Mouse (Mus musculus): ENCODE results near the gene Klhl30. TPM values are rescaled to one million over a fixed set of nuclear protein-coding genes. Genes with fewer than 3 reads are reported as not detected.

The Klhl30 gene
- 1 to 10 TPM; 2.2 to 3.0 (median 2.5) TPM for total RNA-seq (2022)

DNA sequence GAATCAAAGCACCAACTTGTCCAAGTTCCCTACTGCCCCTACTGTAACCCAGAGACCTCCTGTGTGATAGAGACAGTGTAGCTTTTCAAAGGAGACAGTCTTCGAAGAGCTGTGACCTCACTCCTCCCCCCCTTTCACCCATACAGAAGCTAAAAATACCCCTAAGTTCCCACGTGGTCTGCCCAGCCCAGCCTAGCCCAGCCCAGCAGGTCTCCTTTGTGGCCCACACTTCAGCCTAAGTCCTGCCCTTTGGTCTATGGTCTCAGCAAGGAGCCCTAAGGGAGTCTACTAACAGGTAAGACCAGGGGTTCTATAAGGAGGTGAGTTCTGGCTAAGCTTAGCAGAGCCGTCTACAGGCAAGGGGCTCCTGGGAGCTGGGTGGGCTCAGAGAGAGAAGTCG lies at the start of gene Klhl30:
TSS of gene Klhl30 (plus strand) at position 176 of the 400 bp plus-strand sequence.
- no peak for DNase-seq

DNA sequence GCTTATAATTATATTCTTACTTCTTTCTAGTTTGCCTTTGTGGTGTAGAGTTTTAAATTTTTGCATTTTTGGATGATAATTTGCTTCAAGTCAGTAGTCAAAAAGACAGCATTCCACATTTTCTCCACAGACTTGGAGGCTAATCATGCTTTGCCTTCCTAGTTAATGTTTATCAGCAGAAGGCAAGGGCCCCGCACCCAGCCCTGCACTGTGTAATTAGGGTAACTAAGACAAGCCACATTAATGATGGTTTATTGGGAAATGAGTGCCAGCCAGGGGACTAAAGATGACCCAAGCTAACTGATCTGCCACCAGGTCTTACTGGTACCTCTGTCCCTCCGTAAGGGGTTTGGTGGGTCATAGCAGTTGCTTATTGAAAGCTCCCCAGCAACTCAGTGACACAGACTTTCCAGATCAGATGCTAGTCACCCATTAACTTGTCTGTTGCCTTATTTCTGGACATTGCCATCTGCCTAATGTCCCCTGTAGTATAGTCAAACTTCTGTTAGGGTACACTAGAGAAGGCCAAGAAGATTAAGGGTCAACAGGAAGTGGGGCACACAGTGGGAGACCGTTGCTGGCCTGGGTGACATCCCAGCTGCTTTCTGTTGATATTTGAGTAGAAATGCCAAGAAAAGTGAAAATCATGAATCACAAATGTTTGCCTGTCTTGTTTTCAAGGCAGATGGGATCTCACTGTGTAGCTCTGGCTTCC lies 49.5 kb upstream of the Klhl30 start:
- no peak for DNase-seq

DNA sequence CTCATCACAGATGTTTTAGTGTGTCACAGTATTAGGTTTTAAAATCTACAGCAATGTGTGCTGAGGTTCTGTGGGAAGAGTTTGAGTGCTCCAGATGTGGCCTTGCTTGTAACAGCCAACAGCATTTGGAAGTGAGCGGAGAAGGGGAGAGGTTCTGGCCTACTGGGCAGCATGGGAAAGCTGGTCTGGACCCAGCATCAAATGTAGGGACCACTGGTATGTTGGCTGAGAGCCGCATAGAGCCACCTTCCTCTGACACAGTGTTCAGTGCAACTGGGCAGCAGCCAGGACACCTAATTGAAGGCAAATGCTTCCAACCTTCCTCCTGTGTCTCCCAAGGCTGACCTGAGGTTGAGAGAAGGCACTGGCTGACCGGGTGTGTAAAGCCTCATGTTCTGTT lies 48.8 kb upstream of the Klhl30 start:
- DNase-seq: no peak

DNA sequence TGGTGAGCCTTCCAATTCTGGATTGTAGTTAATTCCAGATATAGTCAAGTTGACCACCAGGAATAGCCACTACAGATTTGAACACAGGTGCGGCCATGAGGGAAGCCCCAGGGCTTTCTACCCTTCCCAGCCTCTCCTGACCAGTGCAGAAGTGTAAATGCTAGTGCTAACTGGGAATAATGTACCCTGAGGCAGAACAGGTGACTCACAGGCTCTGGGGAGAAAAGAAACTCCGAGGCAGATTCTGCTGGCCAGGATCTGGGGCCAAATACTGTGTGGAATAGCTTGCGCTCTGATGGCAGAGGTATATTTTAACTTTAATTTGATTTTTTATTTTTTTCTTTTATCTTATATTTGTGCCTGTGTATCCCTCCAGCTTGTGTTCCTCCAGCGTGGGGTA lies 46.2 kb upstream of the Klhl30 start:
- DNase-seq: no peak

DNA sequence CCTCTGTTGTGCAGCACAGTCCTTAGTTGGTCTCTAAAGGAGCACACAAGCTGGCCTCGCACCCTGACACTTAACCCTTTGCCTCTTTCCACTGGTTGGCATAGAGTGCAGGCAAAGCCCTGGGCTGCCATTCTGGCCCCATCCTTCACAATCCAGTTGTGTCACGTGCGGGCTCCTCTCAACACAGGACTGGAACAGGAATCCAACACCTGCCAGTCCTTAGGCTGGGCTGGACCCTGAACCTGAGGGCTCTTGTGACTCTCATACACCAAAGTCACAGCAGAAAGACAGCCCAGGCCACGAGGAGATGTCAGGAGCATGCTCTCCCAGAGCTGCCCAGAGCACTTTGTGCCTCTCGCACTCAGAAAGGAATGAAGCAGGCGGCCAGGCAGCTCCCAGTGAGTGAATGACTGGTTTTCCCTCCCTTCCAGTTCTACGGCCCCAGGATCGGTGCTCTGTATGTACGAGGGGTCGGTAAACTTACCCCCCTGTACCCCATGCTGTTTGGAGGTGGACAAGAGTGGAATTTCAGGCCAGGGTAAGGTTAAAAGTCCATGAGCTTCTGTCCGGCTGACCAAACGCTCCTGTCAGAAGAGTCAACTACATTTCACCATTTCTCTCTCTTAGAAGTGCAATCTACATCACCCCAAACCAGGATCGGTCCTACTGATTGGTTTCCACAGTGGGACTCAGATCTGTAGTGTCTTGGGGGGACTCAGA lies 41.3 kb upstream of the Klhl30 start:
- DNase-seq: no peak

DNA sequence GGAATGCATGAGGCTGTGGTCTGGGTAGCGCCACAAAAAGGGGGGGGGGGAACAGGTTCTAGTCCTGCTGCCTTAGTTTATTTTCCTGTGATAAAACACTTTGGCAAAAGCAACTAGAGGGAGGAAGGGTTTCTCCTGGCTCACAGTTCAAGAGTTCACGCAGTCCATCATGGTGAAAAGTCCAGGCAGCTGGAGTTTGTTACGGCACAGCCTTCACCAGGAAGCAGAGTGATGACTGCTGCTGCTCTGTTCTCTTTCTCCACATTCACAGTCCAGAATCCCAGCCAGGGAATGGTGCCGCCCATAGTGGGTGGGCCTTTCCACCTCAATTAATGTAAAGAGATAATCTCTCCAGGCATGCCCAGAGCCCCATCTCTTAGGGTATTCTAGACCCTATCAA lies 38.5 kb upstream of the Klhl30 start:
- DNase-seq: no peak

DNA sequence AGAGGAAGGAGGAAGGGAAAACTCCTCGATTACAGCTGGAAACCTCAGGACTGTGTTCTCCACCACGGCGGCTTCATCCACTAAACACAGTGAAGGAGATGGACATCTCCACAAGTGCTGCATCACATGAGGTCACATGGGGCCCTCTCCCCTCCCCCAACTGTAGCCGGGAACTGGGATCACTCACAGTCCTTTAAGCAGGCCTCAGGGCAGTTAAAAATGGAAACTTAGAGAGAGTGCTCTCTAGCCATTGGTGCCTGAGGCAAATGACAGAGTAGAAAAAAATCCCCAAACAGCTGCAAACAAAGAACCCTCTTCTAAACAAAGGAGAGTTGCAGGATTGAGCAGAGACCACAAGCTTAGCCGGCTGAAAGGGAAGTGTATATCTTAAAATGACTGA lies 37.6 kb upstream of the Klhl30 start:
- DNase-seq: no peak

DNA sequence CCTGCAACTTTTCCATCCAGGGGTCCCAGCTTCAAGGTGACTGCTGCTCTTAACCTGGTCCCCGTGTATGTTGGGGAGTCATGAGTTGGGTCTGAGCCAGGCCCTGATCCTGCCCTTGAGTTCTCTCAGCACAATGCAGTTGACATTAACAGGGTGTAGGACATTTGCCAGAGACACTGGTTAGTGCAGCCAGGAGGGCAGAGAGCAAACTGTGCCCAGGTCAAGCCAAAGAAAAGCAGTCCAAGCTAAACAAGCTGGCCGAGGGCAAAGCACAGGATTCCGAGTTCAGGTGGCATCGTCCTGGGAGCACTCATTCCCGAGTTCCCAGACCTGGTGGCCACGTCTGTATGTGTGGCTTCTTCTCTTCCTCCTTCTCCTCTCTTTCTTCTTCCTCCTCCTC lies 33.2 kb upstream of the Klhl30 start:
- no peak for DNase-seq

DNA sequence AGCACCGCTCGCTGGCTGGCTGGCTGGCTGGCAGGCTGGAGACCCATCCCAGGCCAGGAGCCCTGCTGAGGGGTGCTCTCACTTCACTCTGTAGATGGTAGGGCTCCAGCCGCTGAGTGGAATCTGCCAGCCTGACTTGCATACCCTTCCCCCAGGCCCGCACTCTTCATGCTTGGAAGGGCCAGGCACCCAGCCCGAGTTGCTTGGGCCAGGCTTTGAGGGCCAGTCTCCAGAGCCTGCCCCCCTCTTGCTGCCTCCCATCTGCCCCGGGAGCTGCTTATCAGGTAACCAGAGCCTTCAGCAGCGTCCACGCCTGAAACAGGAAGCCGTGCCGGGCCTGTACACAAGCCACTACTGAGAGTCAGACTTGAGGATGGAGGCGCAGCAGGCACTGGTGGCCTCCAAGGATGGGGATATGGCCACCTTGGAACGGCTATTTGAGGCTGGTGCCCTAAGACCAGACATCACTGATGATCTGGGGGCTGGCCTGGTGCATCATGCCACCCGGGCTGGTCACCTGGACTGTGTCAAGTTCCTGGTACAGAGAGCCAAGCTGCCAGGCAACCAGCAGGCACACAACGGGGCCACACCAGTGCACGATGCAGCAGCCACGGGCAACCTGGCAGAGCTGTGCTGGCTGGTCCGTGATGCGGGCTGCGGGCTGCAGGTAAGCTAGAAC lies 28.9 kb upstream of the Klhl30 start, which contains the start of gene Espnl:
TSS of gene Espnl (plus strand) at position 316 of the 679 bp plus-strand sequence.
- no peak for DNase-seq

DNA sequence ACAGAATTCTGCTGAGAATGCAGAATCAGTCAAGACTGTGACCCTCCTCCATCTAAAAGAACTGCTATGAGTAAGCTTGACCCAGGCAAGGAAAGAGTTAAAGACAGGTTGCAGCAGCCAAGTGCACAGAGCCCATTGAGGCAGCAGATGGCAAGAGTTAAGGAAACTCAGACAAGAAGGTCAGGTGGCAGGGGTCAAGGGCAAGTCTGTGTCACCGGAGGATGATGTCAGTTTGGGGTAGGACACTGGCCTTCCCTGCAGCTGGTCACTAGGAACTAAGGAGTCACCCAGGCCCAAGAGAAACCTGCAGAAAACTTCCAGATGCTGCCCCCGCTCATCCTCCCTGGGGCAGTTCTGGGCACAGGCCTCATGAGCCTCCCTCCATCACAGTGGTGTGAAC lies 26.2 kb upstream of the Klhl30 start:
- DNase-seq: no peak

DNA sequence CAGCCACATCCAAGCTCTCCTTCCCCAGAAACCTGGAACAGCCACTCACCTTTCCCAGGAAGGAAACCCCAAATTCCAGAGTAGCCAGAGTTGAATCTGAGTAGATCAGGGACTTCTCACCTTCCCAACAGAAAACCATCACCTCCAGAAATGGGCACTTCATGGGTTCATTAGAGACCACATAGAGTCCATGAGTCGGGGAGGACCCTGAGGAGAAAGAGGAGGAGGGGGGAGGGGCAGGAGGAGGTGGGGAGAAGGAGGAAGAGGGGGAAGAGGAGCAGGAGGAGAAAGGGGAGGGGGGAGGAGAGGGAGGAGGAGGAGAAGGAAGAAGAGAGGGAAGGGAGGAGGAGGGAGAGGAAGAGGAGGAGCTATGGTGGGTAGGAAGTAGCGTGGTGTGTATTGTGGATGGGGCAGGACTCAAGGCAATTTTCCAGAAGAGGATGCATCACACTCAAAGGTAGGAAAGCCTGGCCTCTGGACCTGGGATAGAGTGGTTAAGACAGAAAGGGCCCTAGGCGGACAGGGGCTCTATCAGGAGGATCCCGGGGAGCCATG lies 25.3 kb upstream of the Klhl30 start:
- no peak for DNase-seq

DNA sequence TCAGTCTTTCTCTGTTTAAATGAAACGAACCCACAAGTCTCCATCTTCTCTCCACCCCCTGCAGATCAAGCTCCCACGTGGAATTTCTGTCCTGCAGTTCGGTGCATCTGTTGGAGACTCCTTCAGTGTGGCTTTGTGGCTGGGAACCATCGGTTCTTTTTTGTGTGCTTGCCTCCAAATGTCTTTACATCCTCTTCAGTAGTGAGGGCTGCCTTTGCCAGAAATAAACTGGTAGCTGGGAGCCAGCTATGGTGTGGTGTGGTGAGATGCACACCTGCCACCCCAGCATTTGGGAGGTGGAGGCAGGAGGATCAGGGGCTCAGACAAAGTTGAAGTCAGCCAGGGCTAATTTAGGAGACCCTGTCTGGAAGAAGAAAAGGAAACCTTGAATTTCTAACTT lies 18.7 kb upstream of the Klhl30 start:
- DNase-seq: no peak

DNA sequence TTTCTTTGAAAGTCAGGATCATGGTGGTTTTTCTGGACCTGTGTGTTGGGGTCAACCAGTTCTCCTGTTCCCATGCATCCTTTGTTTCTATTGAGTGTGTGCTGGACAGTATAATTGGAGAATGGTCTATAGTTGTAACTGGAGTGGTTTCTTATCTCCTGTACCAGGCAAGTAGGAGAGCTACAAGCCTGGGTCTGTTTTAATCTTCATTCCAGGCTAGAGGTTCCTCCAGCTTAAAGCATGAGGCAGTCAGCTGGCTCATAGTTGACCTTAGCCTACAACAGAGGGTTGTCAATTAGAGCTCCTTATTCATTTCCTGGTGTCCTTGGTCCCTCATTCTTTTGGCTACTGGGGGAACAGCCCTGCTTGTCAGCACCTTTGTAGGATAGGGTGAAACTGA lies 17.2 kb upstream of the Klhl30 start:
- DNase-seq: no peak

DNA sequence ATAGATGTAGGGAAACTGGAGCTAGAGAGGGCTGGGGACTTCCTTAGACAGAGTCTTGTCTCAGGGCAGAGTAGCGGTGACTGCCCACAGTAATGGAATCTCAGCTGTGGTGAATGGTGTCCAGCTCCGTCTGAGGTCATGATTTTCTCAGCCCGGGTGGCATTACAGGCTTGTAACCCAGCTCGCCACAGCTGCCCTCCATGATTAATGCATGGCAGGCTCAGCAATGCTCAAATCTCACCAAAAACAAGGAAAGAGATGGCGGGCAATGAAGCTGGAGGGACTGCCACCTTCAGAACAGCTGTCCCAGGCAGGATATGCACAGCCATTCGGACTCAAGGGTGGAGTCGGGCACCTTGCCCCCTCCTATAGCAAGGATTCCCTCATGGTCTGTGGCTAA lies 13.5 kb upstream of the Klhl30 start:
- no peak for DNase-seq

DNA sequence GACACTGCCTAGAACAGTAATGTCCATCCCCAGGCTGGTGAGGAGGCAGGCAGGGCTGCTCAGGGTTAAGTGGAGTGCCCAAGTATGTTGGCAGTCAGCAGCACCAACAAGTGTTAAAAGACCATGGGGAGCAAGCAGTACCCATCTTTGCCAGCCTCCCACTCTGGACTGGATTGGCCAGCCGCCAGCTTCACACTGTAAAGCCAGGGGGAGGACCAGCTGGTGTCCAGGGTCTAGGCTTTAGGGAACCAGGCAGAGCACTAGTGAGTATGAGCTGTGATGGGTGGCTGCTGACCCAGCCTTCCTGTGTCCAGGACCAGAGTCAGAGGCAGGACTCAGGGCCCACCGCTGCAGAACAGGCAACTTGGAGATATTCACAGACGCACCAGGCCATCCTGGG lies 6.8 kb upstream of the Klhl30 start:
- DNase-seq: no peak

DNA sequence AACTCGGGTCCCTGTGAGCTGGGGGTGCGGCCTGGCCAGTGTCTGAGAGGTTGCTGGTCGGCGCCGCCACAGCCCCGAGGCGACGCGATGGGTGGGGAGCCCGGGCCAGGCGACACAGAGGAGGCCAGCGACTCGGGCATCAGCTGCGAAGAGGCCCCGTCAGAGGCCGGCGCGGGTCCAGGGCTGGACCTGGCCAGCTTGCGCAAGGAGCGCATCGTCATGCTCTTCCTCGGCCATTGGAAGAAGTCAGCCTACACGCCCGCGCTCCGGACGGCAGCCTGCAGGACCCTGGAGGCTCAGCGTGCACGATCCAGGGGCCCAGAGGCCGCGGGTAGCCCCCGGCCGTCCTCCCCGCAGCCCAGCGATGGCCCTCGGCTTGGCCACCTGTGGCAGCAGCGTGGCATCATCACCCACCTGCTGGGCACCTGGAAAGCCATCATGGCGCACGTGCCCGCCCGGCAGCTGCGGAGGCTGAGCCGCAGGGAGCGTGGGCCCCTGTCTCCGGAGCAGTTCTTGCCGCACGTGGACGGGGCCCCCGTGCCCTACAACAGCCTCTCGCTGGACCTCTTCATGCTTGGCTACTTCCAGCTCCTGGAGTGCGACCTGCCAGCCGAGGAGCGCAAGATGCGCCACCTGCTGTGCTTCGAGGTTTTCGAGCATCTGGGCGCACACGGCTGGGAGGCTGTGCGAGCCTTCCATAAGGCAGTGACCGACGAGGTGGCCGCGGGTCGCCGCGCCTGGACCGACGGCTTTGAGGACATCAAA lies 5.7 kb upstream of the Klhl30 start:
- DNase-seq: no peak

DNA sequence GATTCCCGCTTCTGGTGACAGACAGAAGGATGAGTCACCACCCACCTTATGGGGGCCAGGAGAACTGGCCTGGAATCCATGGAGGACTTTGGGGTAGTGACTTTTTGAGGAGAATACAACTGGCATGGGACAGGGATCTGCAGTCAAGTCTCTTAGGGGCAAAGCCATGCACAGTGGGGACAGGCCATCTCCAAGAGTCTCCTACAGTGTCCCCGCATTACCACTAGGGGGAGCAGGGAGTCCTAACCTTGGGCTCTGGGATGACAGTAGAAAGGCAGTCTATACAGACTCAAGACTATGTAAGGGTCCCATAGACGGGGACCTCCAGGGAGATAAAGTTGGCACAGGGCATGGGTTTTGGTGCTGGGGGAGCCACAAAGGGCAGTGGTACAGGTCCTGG lies 3.9 kb upstream of the Klhl30 start:
- peak; percentile 43 for DNase-seq

DNA sequence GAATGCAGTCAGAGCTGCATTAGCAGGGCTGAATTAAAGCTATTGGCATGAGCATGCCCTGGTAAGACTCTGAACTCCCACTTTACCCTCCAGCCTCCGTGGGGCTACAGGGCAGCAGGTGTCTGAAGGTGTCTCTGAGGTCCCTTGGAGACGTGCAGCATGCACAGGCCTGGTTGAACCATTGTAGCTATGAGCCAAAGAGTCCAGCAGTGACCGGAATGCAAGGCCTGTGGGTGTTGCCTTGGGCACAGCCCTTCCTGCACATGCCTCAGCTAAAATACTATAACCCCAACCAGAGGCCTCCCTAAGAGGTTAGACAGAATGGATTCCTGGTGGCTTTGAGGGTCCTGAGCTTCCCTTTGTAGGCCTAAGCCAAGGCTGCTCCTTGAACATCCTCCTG lies 433 bp downstream of the Klhl30 start:
- no peak for DNase-seq

DNA sequence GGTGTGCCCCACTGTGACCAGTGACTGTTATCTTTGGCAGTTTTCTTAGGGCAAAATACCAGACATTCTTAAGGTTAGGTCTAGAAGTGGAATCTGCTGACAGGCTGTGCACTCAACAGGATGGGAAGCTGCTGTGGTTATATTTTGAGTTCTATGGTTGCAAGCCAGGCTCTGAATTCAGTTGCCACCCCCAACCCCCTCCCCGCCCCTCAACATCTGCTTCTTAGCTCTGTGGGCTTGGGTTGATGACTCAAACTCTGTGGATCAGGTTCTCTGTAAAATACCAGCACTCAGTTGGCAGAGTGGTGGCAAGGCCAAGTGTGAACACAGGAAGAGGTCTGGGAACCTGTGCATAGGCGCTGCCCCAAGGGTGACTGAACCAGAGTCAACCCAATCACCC lies 1.5 kb downstream of the Klhl30 start:
- DNase-seq: no peak

DNA sequence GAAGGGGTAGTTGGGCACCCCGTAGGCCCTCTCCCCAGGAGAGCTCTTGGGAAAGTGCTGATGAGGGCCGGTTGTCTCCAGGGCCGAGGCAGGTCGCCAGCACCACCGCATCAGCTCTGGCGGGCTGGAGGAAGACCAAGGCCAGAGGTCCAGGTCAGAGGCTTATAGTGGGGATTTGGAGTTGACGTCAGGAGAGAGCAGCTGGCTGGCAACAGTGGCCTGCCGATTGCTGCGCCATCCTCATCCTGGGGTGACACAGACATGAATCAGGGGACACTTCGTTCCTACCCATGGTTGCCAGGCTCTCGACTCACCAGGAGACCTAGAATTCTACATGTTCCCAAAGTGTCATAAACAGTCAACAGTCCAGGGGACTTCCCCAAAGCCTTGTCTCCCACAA lies 5.3 kb downstream of the Klhl30 start:
- DNase-seq: no peak

DNA sequence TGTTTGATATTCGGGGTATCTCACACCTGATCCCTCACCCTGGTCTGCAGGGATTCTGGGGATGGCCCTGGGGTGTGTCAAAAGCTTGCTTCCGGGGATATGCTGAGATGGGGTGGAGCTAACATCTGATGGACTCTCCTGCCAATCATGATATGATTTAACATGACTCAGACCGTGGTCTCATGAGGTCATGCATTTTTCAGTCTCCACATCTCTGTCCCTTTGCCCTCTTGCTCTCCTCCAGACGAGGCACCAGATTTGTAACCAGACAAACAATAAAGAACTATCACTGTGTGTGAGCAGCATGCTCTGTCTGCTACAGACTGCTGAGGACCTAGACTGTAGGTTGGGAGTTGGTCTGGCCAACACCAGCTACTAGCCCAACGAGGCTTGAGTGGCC lies 11.3 kb downstream of the Klhl30 start:
- DNase-seq: no peak

DNA sequence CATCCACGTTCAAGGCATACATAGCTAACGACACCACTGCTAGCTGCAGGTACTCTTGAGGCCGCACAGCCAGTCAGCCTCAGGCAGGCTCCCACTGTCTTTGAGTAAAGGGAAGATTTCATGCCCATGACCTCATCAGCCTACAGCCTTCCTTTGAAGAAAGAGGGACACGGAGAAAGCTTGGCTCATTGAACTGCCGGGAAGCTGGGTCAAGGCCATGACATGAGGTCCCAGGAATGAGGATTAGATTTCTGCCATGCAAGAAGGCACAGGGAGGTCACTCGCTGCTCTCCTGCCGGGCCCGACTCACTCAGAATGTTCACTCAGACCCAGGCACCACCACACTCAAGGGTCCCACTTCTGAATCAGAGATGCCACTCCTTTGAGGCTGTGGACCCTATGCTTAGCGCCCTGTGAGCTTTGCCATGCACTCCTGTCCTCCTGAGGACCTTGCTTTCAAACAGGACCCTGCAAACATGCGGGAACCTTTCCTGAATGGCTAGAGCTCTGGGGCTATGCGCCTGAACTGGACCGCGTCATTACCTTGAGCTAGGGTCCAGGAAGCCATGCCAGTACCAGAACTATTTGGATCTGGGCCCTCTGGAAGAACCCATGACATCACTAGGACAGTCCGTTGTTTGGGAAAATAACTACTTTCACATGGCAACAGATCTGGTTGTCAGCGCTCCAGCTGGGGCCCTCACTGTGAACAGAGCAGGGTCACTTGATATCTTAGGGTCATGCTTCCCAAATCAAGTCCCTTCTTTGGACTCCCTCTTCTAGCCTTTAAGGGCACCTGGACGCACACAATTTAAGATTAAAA lies 14.2 kb downstream of the Klhl30 start:
- DNase-seq: no peak

Data from adrenal gland, adult 8-10 months (tissue).